ENCODE assay signal across 20 mouse cellular contexts in genomic region chr19:7092756-7093155, GRCm38 (mm10). TPM values are rescaled to one million over a fixed set of nuclear protein-coding genes. Genes with fewer than 3 reads are reported as not detected.
DNase-seq lines count a peak whose midpoint lies in the region; ATAC-seq lines count a peak whose summit lies in the region.
"Had no signal": no experiment of that assay in that cellular context is flagged by ENCODE, and none has a peak within 500 bp of the region (broad histone marks: within the 10 kb centered on the region; RNA-seq: fewer than 3 reads in every experiment).

No protein-coding gene starts in this region.

- H3K36me3 ChIP-seq in forebrain, embryonic 13.5 days (ENCODE audit: poor library complexity, severe bottlenecking): peaks cover 14% of the 10 kb centered on the region; the same call in 1 of the 2 replicates
- H3K36me3 ChIP-seq in forebrain, embryonic 12.5 days (replicated peaks): no peaks in the 10 kb centered on the region; the same call in 1 of the 2 replicates
- H3K36me3 ChIP-seq: heart, embryonic 13.5 days; liver, embryonic 12.5 days had no signal

- H3K4me1 ChIP-seq in forebrain, embryonic 13.5 days: peaks cover 64% of the 10 kb centered on the region
- peaks cover 65% of the 10 kb centered on the region for H3K4me1 ChIP-seq in forebrain, embryonic 12.5 days
- H3K4me1 ChIP-seq: liver, embryonic 12.5 days had no signal

- no peak for ATAC-seq in forebrain, embryonic 13.5 days
- no peak for ATAC-seq in forebrain, embryonic 12.5 days (ENCODE audit: low FRiP score)
- ATAC-seq: liver, embryonic 12.5 days had no signal

- no peak overlapping the region for H3K4me3 ChIP-seq in forebrain, embryonic 13.5 days
- no peak overlapping the region for H3K4me3 ChIP-seq in forebrain, embryonic 12.5 days (replicated peaks)
- H3K4me3 ChIP-seq: heart, adult 2 months; heart, embryonic 13.5 days; hindbrain, embryonic 12.5 days; limb, embryonic 13.5 days; liver, embryonic 12.5 days had no signal

- WGBS in forebrain, embryonic 13.5 days: 74% methylated on average over 5 of the region's 5 CpGs
- 83% methylated on average over 5 of the region's 5 CpGs for WGBS in forebrain, embryonic 12.5 days

- H3K4me2 ChIP-seq in forebrain, embryonic 13.5 days: no peak overlapping the region
- H3K4me2 ChIP-seq in forebrain, embryonic 12.5 days: no peak overlapping the region
- H3K4me2 ChIP-seq: heart, embryonic 13.5 days; hindbrain, embryonic 12.5 days; limb, embryonic 13.5 days; liver, embryonic 12.5 days had no signal

- H3K27ac ChIP-seq in forebrain, embryonic 13.5 days: peak overlapping the region; percentile 93; the same call in 1 of the 2 replicates
- H3K27ac ChIP-seq in forebrain, embryonic 12.5 days: no peak overlapping the region
- H3K27ac ChIP-seq: heart, adult 2 months; hindbrain, embryonic 12.5 days; limb, embryonic 13.5 days; liver, embryonic 12.5 days; stomach, postnatal 0 days had no signal

- no peaks in the 10 kb centered on the region for H3K9me3 ChIP-seq in forebrain, embryonic 13.5 days (replicated peaks)
- H3K9me3 ChIP-seq in forebrain, embryonic 12.5 days: no peaks in the 10 kb centered on the region
- H3K9me3 ChIP-seq: heart, embryonic 13.5 days; hindbrain, embryonic 12.5 days; limb, embryonic 13.5 days; liver, embryonic 12.5 days had no signal

- peaks cover 8% of the 10 kb centered on the region; the same call in 1 of the 2 replicates for H3K27me3 ChIP-seq in forebrain, embryonic 13.5 days
- H3K27me3 ChIP-seq in forebrain, embryonic 12.5 days: peaks cover 40% of the 10 kb centered on the region

- peak overlapping the region; percentile 26; the same call in 1 of the 2 replicates for H3K9ac ChIP-seq in forebrain, embryonic 13.5 days
- H3K9ac ChIP-seq in forebrain, embryonic 12.5 days: no peak overlapping the region
- H3K9ac ChIP-seq: hindbrain, embryonic 12.5 days; limb, embryonic 13.5 days; liver, embryonic 12.5 days had no signal

- DNase-seq in kidney, postnatal 14 days: peak; percentile 29
- DNase-seq in kidney, adult 9 months: no peak
- peak; percentile 15 for DNase-seq in thymus, postnatal 0 days (ENCODE audit: low spot score)
- no peak for DNase-seq in thymus, postnatal 4 days
- no peak for DNase-seq in lung, postnatal 10 days
- DNase-seq: adrenal gland, postnatal 36 days; cerebellum, adult 9-11 months; gastrocnemius, postnatal 36 days; heart, adult 2 months; heart, postnatal 14 days; lung, adult 18-20 months; lung, postnatal 14 days; thymus, adult 2 months had no signal

RNA-seq across cellular contexts. Expression of gene Flrt1, which starts 12.8 kb away (rescaled TPM):
- polyA plus RNA-seq in forebrain, embryonic 13.5 days (2015; fragmentation: Nextera tagmentation; extraction: Ambion mirVana): 10.4 and 11.3 TPM in 2 replicates
- polyA plus RNA-seq in forebrain, embryonic 12.5 days (2016; fragmentation: Nextera tagmentation; extraction: Ambion mirVana): 7.3 and 8.0 TPM in 2 replicates
- 1.3 and 1.5 TPM in 2 replicates for polyA plus RNA-seq in thymus, postnatal 0 days (2015; fragmentation: Nextera tagmentation; extraction: Ambion mirVana)

RNA-seq across cellular contexts. Expression of gene Macrod1, which starts 36.1 kb away (rescaled TPM):
- 3.3 and 4.4 TPM in 2 replicates for polyA plus RNA-seq in forebrain, embryonic 13.5 days (2015; fragmentation: Nextera tagmentation; extraction: Ambion mirVana)
- 4.4 and 5.3 TPM in 2 replicates for polyA plus RNA-seq in forebrain, embryonic 12.5 days (2016; fragmentation: Nextera tagmentation; extraction: Ambion mirVana)
- 15.3 and 16.6 TPM in 2 replicates for polyA plus RNA-seq in thymus, postnatal 0 days (2015; fragmentation: Nextera tagmentation; extraction: Ambion mirVana)

RNA-seq across cellular contexts. Expression of gene Stip1, which starts 53.0 kb away (rescaled TPM):
- 289 and 311 TPM in 2 replicates for polyA plus RNA-seq in forebrain, embryonic 13.5 days (2015; fragmentation: Nextera tagmentation; extraction: Ambion mirVana)
- polyA plus RNA-seq in forebrain, embryonic 12.5 days (2016; fragmentation: Nextera tagmentation; extraction: Ambion mirVana): 324 and 357 TPM in 2 replicates
- polyA plus RNA-seq in thymus, postnatal 0 days (2015; fragmentation: Nextera tagmentation; extraction: Ambion mirVana): 149 and 196 TPM in 2 replicates

Comparison
In these comparisons a context has a peak if more than half of its experiments do, and no peak if none do; other contexts are left out.
1. DNase-seq: peak in kidney, postnatal 14 days (single experiment) and thymus, postnatal 0 days (single experiment); none in kidney, adult 9 months (single experiment), thymus, postnatal 4 days (single experiment) and lung, postnatal 10 days (single experiment).